Mouse (Mus musculus): Measurements from ENCODE around the gene Rars2.

DNA sequence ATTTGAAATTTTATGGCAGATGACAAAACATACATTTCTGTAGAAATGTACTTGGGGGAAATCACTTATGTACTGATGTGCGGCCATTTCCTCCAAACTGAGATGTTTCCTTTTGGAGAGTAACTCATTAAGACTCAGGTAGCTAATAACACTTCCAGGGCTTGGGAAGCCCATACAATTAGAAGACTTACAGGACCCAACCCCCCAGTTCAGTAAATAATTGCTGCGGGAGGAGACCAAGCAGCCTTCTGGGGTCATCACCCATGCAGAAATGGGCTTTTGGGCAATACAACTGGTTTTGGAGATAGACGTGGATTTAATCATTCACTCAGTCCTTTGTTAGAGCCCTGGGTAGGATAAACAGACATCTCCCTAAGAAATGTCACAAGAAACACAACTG, 92.5 kb downstream of the Rars2 start:
- no peak for TF ChIP-seq USF1 (IDR thresholded peaks at IDR 0.05; ENCODE audit: low read depth, low read length)
- TF ChIP-seq CTCF (IDR thresholded peaks at IDR 0.05 in 2 of 3, conservative IDR thresholded peaks at IDR 0.05 in 1 of 3; ENCODE audit: control insufficient read depth in 1 of 3, insufficient read depth in 1 of 3, low read depth in 2 of 3, low read length in 3 of 3, poor library complexity in 1 of 3, severe bottlenecking in 1 of 3) = no peak
- no peak for TF ChIP-seq TCF12 (IDR thresholded peaks at IDR 0.05; ENCODE audit: low read depth, low read length)
- no peak for TF ChIP-seq MXI1 (IDR thresholded peaks at IDR 0.05; ENCODE audit: low read depth, low read length)
- TF ChIP-seq POLR2A (IDR thresholded peaks at IDR 0.05; ENCODE audit: control insufficient read depth in 1 of 2, insufficient read depth in 1 of 2, low read depth in 1 of 2, low read length in 2 of 2, poor library complexity in 1 of 2) = no peak
- TF ChIP-seq MYC (IDR thresholded peaks at IDR 0.05; ENCODE audit: low read depth, low read length) = no peak
- no peak for TF ChIP-seq RCOR1 (IDR thresholded peaks at IDR 0.05; ENCODE audit: low read depth, low read length)
- no peak for TF ChIP-seq MAX (IDR thresholded peaks at IDR 0.05; ENCODE audit: low read length)
- no peak for TF ChIP-seq RAD21 (IDR thresholded peaks at IDR 0.05; ENCODE audit: low read depth, low read length)
- TF ChIP-seq TAL1 (IDR thresholded peaks at IDR 0.05; ENCODE audit: low read length) = no peak
- TF ChIP-seq MEF2A (IDR thresholded peaks at IDR 0.05; ENCODE audit: extremely low read depth, insufficient replicate concordance, low read depth, low read length, poor library complexity, severe bottlenecking) = no peak
- no peak for TF ChIP-seq SIN3A (IDR thresholded peaks at IDR 0.05; ENCODE audit: low read length)
- TF ChIP-seq MAFK (IDR thresholded peaks at IDR 0.05; ENCODE audit: borderline replicate concordance, low read depth, low read length) = no peak

Measured in MEL (cell line).